Mouse (Mus musculus) heart, adult 11 months (tissue): ENCODE data around the gene Gng11.

Experiments used
- DNase-seq: peaks from one replicate; pipeline ENCODE4 v3.0.0; 2022

The Gng11 gene

GRCm38 (mm10) chr6:4003890-4004306 is at the start of gene Gng11:
TSS of gene Gng11 (plus strand) at chr6:4003904.
- peak; percentile 99 for DNase-seq

- DNase-seq: no peak
Observed at GRCm38 (mm10) chr6:3954969-3955368, 48.7 kb upstream of the Gng11 start.

DNA sequence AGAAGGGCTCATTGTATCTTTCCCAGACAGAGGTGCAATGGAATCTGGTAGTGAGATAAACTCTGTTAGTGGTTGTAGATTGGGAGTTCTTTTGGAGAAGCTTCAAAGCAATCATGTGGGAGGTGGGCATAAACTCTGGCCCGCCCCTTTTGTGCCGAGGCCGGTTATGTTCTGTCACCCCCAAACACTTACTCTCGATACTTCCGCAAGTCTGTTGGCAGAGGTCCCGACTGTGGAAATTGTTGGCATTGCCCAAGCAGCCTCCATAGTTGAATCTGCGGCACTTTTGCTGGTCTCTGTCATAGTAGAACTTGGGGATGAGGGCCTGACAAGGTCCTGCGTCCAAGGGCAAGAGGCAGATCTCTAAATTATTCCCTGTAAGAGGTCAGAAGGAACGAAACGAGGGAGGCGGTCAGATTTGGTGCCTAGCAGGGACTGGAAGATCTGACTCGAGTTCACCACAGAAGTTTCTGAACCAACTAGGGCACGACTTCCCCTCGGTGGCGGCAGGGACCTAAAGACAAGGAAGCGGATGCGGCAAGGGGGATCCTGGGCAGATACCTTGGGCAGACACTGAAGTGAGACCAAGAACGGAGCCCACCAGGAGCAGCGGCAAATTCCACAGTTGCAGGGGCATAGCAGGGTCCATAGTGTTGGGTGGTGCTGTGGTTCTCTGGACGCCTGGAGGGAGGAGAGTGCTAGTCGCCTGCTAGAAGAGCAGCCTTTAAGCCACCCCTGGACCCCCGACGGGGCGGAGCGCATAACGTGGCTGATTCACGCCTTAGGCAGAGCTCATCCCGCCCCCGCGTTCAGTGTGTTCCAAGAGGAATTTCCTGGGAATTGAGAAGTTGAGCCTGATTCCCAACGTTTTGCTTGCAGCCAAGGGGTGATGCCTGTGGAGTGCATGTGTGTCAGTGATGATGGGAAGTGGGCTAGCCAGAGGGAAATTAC is 35.8 kb upstream of the Gng11 start:
- peak; percentile 94 for DNase-seq

DNA sequence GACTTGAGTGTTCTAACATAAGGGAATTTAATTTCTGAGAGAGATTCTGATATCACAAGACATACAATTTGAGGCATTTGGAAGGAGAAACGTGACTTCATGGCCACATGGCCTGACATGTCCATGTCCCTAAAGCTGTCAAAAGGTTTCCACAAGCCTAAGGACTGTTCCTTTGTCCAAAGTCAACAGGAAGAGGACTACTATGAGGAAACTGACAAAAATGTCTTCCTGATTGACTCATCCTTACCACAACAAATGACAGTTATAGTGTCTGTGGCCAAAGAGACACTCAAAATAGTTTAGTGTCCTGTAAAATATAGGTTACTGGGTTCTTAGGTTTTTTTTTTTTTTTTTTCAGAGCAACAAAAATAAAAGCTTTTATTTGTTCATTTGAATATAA is 30.0 kb upstream of the Gng11 start:
- no peak for DNase-seq

DNA sequence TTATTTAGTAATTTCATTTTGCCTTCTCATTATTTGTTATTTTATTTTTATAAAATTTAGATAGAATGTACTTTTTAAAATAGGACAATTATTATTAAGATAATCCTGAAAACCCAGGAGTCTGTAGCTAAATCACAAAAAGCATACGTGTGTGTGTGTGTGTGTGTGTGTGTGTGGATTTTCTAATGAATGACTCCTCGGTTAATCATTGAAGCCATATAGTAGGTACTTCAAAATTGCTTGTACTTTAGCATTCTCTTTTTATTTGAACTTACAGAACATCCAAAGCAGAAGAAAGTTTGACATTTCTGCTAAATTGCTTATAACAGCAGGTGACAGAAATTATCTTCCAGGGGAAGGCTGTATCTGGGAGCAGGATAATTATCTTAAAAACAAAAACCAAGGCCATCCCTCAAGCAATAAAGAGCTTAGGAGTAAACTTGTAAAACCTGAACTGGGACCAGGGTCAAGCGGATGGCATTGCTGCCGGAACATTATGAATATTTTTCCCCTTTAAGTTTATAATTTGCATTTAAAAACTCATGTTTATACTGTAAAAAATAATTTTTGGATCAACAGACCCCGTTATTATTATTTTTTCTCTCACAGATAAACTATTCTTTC is 20.9 kb upstream of the Gng11 start:
- DNase-seq: no peak

DNA sequence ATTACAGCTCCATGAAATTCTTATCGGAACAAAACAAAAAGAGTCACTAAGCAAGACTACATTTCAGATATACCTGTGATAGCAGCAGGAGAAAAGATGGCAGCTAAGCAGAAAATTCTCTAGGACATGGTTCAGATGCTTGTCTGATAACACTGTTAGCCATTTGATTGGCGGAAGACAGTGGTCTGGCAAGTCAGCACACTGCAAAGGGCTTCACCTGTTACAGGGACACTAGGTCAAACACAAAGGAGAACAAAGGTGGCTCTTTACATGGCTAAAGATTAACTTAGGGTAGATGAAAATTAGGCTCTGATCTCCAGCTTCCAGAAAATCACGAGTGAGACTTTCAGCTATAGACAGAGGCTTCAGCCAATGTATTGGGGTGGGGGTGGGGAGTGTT is 15.0 kb upstream of the Gng11 start, which contains the start of gene Tfpi2:
TSS of gene Tfpi2 (minus strand) at position 170 of the 400 bp plus-strand sequence.
- no peak for DNase-seq

DNA sequence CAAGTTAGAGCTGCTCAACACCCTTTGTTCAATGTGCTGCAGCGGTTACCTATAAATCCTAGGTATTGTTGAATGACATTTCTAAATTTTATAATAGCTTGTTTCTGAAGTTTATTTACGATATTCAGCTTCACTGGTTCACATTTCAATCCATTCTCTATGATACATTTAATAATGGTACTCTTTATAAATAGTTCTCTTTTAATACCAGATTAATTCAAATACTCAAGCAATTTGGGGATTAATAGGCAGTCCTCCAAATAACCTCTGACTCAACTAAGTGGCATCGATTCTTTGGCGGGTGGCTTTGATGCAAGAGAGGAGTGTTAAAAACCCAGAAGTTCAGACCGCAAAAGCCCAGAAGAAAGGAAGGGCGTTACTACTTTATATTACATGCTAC is 10.2 kb upstream of the Gng11 start, which contains the start of gene Gngt1:
TSS of gene Gngt1 (plus strand) at position 301 of the 400 bp plus-strand sequence.
- DNase-seq: no peak

- peak; percentile 40 for DNase-seq
Observed at GRCm38 (mm10) chr6:3998089-3998488, 5.6 kb upstream of the Gng11 start.

- DNase-seq: no peak
Observed at GRCm38 (mm10) chr6:3999296-3999695, 4.4 kb upstream of the Gng11 start.

DNA sequence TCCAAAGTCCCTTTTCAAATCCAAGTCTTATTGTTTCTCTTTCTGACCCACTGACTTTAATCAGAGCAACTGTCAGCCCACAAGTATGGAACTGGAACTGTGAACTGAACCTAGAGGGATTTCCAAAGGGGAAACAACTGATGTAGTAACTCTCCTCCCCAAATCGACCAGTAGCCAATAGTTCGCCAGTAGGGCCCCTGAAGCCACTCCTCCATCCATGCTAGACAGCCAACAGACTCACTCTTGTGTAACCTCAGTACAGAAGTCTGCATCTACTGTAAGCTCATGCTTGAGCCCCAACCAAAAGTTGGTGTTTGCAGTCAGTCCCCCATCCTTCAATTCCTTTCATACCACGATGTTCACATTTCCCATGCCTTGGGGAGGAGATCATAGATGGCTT is 3.0 kb upstream of the Gng11 start:
- DNase-seq: peak; percentile 88

DNA sequence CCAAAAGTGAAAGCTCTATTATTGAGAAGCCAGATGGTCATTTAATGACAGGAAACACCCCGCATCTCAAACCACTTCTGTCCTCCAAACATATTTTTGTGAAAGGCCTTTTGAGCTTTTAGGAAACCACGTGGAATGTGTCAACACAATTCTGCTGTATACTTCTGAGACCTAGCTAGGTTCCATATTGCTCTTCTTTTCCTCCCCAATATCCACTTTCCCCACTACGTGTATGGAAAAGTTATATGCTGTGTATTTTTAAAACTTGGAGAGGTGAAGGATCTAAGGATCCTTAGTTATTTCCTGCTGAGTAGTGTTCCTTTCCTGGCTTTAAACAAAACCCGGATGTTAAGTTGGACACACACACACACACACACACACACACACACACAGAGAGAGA is 259 bp upstream of the Gng11 start:
- DNase-seq: peak; percentile 88

- DNase-seq: peak; percentile 68
Observed at GRCm38 (mm10) chr6:4004808-4005207, 1.1 kb downstream of the Gng11 start.

DNA sequence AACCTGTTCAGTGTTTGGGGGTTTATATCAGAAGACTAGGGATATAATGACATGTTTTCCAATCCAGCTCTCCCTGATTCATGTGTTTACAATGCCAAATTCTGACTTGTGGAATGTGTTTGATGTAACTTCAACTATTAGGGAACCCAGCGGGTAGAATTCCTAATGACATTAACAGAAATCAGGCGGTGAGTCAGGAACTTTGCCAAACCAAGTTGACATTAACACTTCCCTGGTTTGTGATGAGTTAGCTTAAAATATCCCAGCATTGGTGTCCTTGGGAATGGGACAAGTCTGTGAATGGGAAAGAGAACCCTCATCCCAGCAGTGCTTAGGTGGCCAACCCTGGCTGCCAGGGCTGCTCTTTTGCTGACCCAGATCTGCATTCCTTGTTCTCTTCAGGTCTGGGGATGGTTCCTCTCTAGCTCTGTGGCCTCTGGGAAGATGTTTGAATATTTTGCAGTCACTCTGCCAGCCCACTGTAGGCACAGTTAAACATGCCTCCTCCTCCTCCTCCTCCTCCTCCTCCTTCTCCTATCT is 4.9 kb downstream of the Gng11 start:
- DNase-seq: peak; percentile 95

DNA sequence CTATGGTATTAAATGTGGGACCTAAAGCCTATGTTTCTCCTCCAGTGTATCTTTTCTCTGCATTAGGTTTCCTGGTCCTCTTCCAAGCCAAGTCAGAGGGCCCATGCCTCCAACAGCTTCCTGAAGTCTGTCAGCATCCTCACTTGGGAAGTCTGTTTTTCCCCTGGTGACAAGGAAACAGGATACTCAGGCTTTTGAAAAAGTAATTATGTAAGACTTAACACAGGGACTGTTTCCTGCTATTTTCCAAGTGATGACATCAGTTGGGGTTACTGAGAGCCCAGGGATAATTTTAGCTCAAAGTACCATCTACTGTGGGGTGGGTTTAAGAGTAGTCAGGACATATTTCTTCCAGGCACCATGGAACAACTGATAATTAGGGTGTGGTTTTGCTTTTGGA is 5.8 kb downstream of the Gng11 start:
- DNase-seq: peak; percentile 98

DNA sequence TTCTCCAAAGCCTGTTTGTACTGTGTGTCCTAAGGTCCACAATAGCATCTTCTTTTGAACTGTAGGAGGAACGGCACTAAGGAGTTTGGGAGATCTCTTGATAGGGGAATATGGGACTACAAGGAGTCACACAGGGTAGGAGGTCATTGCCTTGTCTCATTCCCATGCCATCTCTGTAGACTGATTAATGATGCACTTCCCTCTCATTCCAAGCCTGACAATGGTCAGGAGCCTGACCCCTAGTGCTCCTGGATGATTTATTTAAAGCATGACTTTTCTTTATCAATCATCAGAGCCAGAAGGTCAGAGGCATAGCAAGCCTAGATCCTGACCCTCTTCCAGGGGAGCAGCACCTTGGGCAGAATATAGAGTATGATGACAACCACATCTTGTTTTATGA is 18.9 kb downstream of the Gng11 start:
- DNase-seq: no peak

GRCm38 (mm10) chr6:4026367-4026766 is 22.7 kb downstream of the Gng11 start:
- DNase-seq: peak; percentile 88

DNA sequence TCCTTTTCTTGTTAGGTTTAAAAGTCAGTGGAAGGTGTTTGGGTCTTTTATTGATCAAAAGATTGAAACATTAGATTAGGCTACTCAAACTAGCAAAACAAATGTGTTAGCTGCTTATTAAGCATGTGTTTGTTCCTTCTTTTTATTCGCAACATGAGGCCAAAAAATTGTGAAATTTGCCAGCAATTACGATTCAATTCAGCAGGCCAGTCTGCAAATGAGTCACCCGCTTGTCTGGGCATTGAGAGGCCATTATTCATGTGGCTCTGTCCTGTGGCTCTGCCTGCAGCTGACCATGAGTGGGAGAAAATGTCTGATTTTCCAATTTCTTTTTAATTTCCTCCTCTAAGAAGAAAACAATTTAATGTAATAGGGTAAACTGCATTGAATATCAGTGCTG is 27.3 kb downstream of the Gng11 start:
- DNase-seq: no peak

DNA sequence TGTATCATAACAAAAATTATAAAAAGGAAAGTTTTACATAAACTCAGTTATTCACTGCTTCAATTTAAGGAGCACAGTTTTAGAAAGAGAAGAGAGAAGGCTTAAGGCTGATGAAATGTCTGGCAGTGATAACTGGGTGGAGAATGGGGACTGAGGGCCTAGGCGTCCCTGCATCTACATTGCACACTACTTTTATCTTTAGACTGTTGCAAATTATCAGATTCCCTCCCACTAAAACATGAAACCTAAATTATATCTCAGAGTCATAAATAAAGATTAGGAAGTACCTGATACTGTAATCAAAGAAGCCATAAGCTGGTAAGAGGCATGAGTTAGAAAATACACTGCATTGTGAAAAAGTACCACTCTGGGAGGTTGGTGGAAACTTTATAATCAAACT is 38.1 kb downstream of the Gng11 start:
- DNase-seq: no peak

DNA sequence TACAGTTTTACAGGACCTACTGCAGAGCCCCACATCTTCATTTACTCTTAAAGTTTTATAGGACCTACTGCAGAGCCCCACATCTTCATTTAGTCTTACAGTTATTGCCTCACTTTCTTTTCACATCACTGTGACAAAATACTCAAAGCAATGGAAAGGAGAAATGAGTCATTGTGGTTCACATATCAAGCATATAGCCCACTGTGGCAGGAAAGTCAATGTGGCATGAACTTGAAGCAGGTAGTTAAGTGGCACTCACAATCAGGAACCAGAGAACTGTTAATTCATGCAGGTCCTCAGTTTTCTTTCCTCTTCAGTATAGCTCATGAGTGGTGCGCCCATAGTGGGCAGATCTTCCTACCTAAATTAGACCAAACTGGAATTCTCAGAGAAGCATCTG is 43.5 kb downstream of the Gng11 start:
- DNase-seq: no peak

- no peak for DNase-seq
Observed at GRCm38 (mm10) chr6:4052843-4053242, 49.1 kb downstream of the Gng11 start.

DNA sequence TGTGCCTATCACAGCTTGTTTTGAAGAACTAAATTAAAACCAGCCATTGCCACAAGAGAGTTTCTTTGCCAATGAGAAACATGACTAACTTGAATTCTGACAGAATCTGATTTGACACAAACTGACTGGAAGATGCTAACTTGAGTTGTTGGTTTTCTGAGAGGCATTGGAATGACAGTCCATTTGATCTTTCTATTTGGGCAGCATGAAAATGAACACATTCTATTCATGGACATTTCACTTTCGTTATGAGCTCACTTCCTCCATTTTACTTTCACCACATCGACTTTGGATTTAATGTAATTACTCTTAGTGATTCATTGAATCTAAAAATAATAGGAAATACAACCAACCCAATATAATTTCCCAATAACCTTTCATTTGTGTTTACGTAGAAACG is 50.7 kb downstream of the Gng11 start:
- no peak for DNase-seq
